Mouse (Mus musculus) stomach, embryonic 14.5 days (tissue): ENCODE measurements at regions not wholly inside any gene's neighbourhood (a gene's known extent, or its start where the extent isn't known, plus 50 kb on each side); places are given as distances from the start of the nearest gene placed in this dataset.

Experiments
- ATAC-seq: fragments of 200-750 bp; cut with Nextera tagmentation; 2 replicates; pipeline ENCODE4 v1.8.0; 2017; ENCODE audit warnings: low read depth, moderate TSS enrichment; ENCODE audit not compliant: insufficient number of reproducible peaks, insufficient read depth, low FRiP score
- H3K27ac ChIP-seq: fragments of 300-500 bp; sonication (generic); 2 replicates; pipeline ENCODE4 v1.5.1; 2014; ENCODE audit warnings: mild to moderate bottlenecking, low read length, moderate library complexity, mixed read lengths
- H3K27me3 ChIP-seq: fragments of 300-500 bp; sonication (generic); 2 replicates; pipeline ENCODE4 v1.6.1; 2014; ENCODE audit warnings: low read length, control low read depth, mixed read lengths; ENCODE audit not compliant: control insufficient read depth, insufficient read depth
- H3K36me3 ChIP-seq: fragments of 300-500 bp; sonication (generic); 2 replicates; pipeline ENCODE4 v1.6.1; 2014; ENCODE audit warnings: mild to moderate bottlenecking, control low read depth, low read length, moderate library complexity, mixed read lengths; ENCODE audit not compliant: control insufficient read depth, insufficient read depth
- H3K4me1 ChIP-seq: fragments of 300-500 bp; sonication (generic); 2 replicates; pipeline ENCODE4 v1.6.1; 2014; ENCODE audit warnings: low read length, control low read depth, mixed read lengths; ENCODE audit not compliant: control insufficient read depth, insufficient read depth
- H3K4me2 ChIP-seq: fragments of 300-500 bp; sonication (generic); replicated peaks from 2 replicates; pipeline ENCODE4 v1.6.1; 2014; ENCODE audit warnings: low read depth, low read length, control low read depth
- H3K4me3 ChIP-seq: fragments of 300-500 bp; sonication (generic); 2 replicates; pipeline ENCODE4 v1.5.1; 2014; ENCODE audit warnings: low read depth, low read length, control low read depth
- H3K9ac ChIP-seq: fragments of 300-500 bp; sonication (generic); replicated peaks from 2 replicates; pipeline ENCODE4 v1.6.1; 2014; ENCODE audit warnings: low read depth, mild to moderate bottlenecking, control low read depth, low read length, moderate library complexity, mixed read lengths
- H3K9me3 ChIP-seq: fragments of 300-500 bp; sonication (generic); 2 replicates; pipeline ENCODE4 v1.6.1; 2016; ENCODE audit warnings: low read depth, low read length, control low read depth; ENCODE audit not compliant: control insufficient read depth
- WGBS: fragments of 180-500 bp; shearing (Covaris S2); extraction: QIAGEN DNeasy Blood & Tissue Kit; methylation state at CpG from one replicate; pipeline ENCODE4 v1.1.7; 2014; 5-methylcytosine and 5-hydroxymethylcytosine counted together

DNA sequence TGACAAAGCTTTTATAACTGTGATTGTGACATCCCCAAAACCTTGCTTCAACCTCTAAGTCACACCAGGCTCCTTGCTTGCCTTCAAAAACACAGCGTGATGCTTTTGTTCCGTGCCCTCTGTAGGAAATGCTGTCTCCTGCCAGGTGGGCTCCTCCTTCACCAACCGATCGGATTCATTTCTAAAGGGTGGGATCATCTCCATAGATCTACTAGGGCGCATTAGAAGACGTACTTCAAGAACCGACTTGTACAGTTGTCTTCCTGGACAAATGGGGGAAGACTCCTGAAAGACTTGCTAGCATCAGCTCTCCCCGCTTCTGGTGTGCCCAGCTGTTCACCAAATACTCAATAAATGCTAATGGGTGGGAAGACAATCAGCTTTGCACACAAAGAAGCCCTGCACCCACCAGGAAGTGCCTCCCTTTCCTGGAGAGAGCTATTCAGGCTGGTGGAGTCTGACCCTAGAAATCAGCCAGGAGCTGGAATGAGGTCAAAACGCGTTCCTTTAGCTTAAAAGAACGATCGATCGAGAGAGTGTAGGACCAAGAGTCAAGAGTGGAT lies 53.0 kb downstream of the Hoxa1 start:
- Histone ChIP-seq H3K27ac (no peak overlapping the region), H3K4me2 (no peak overlapping the region), H3K9me3 (no peaks in the 10 kb centered on the region), H3K27me3 (no peaks in the 10 kb centered on the region), H3K9ac (no peak overlapping the region), H3K4me3 (no peak overlapping the region), H3K36me3 (no peaks in the 10 kb centered on the region), H3K4me1 (no peaks in the 10 kb centered on the region)
- no peak for ATAC-seq
- WGBS = 46% methylated on average over 13 of the region's 13 CpGs

DNA sequence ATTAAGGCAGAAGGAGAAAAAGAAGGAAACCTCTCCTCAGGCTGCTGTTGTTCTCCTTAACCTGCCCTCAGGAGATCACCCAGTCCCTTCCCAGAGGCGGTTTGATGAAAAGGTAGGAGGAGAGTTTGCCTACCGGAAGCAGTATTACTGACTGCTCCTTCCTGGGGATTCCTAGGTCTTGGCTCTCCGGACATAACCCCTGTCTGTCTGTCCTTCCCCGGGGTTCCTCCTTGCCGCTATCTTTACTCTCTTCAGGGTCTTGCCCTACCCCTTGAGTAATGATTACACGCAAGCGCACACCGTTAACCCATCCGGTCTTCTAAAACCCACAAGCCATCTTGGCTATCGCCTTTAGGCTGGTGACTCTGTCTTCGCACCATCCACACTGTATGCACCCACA lies 54.0 kb downstream of the Hoxa1 start:
- no peak for ATAC-seq
- WGBS = 92% methylated on average over 11 of the region's 11 CpGs
- no peaks in the 10 kb centered on the region for H3K27me3 ChIP-seq
- H3K4me1 ChIP-seq = no peaks in the 10 kb centered on the region
- H3K4me2 ChIP-seq = no peak overlapping the region
- no peak overlapping the region for H3K9ac ChIP-seq
- H3K27ac ChIP-seq = no peak overlapping the region
- no peaks in the 10 kb centered on the region for H3K9me3 ChIP-seq
- no peaks in the 10 kb centered on the region for H3K36me3 ChIP-seq
- H3K4me3 ChIP-seq = no peak overlapping the region

DNA sequence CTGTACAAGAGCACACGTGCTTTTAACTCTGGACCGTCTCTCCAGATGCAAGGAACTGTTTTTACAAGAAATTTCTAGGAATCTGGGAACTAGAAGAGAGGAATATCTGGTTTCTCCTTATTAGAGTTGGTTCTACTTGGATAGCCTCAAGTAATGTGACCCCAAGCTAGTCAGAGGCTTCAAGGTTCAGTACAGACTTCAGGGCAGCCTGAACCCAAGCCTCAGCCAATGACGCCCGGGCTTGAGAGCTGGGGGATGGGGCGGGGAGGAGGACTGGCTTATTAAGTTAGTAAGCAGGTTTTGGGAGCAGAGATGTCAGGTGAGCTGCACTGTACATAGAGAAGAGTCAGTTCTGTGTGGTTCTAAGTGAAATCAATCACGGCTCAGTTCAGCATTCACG lies 54.5 kb downstream of the Hoxa1 start:
- Histone ChIP-seq H3K27ac (no peak overlapping the region), H3K9me3 (no peaks in the 10 kb centered on the region), H3K4me2 (no peak overlapping the region), H3K36me3 (no peaks in the 10 kb centered on the region), H3K27me3 (no peaks in the 10 kb centered on the region), H3K4me1 (no peaks in the 10 kb centered on the region), H3K9ac (no peak overlapping the region), H3K4me3 (no peak overlapping the region)
- ATAC-seq = no peak
- WGBS = 86% methylated on average over 7 of the region's 7 CpGs

DNA sequence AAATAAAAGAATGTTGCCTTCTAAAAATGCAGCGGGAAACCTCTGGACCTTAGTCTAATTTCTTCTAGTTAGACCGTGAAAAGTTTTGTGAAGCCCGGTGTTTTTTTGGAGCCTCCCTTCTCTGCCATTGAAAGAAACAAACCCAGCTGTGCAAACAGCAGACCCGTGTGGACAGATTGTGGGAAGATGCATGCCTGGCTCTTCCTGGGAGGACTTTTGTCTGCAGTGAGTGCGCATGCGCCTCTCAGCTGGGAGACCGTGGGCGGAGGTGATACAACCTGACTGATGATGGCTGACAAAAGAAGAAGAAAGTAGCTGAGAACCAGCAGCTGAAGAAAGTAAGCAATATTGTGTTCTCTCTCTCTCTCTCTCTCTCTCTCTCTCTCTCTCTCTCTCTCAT lies 55.4 kb downstream of the Hoxa1 start:
- WGBS = 39% methylated on average over 8 of the region's 8 CpGs
- Histone ChIP-seq H3K9ac (no peak overlapping the region), H3K27ac (no peak overlapping the region), H3K4me2 (no peak overlapping the region), H3K4me1 (no peaks in the 10 kb centered on the region), H3K4me3 (no peak overlapping the region), H3K36me3 (no peaks in the 10 kb centered on the region), H3K9me3 (no peaks in the 10 kb centered on the region), H3K27me3 (no peaks in the 10 kb centered on the region)
- no peak for ATAC-seq

GRCm38 (mm10) chr6:52102179-52102578 lies 55.9 kb downstream of the Hoxa1 start:
- WGBS = 39% methylated on average over 8 of the region's 8 CpGs
- Histone ChIP-seq H3K27me3 (no peaks in the 10 kb centered on the region), H3K9me3 (no peaks in the 10 kb centered on the region), H3K4me3 (no peak overlapping the region), H3K4me2 (no peak overlapping the region), H3K4me1 (no peaks in the 10 kb centered on the region), H3K36me3 (no peaks in the 10 kb centered on the region), H3K9ac (no peak overlapping the region), H3K27ac (no peak overlapping the region)
- ATAC-seq = no peak

DNA sequence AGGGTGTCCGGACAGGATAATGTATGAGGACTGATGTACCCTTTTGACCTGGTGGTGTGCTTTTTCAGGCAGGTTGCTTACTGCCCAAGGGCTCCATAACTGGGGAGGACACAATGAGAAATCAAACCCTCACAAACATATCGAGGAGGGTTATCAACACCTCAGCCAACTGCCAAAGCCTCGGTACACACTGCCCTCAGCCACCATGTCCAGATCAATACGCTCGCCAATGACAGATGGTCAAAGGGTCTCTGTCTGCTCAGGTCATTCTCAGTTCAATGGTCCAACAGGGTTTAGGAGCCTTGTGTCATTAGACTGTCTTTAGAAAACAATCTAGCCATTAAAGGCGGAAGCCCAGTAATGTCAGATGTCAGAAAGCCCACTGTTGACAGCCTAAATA lies 56.9 kb downstream of the Hoxa1 start:
- Histone ChIP-seq H3K4me2 (no peak overlapping the region), H3K27me3 (no peaks in the 10 kb centered on the region), H3K4me1 (no peaks in the 10 kb centered on the region), H3K9me3 (no peaks in the 10 kb centered on the region), H3K4me3 (no peak overlapping the region), H3K27ac (no peak overlapping the region), H3K9ac (no peak overlapping the region), H3K36me3 (no peaks in the 10 kb centered on the region)
- WGBS = 44% methylated on average over 6 of the region's 6 CpGs
- ATAC-seq = no peak

GRCm38 (mm10) chr6:52098851-52099250 lies 59.3 kb downstream of the Hoxa1 start:
- no peak for ATAC-seq
- no peaks in the 10 kb centered on the region for H3K27me3 ChIP-seq
- no peak overlapping the region for H3K4me2 ChIP-seq
- no peak overlapping the region for H3K9ac ChIP-seq
- no peaks in the 10 kb centered on the region for H3K4me1 ChIP-seq
- no peak overlapping the region for H3K27ac ChIP-seq
- 86% methylated on average over 7 of the region's 7 CpGs for WGBS
- H3K4me3 ChIP-seq = no peak overlapping the region
- no peaks in the 10 kb centered on the region for H3K36me3 ChIP-seq
- no peaks in the 10 kb centered on the region for H3K9me3 ChIP-seq

DNA sequence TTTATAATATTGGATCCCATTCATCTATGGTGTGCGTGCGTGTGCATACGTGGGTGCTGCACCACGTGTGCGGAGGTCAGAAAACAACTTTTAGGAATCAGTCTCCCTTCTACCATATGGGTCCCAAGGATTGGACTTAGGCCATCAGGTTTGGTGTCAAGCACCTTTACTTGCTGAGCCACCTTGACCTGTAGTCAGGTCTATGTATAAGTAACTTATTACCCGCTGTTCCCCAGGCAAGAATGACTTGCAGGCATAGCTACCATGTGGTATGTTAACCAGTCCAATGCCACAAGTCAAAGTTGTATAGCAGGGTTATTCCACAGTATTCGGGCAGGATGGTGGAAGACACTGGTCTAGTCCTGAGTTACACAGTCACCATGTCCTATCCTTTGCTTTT lies 62.5 kb downstream of the Hoxa1 start:
- Histone ChIP-seq H3K9ac (no peak overlapping the region), H3K4me2 (no peak overlapping the region), H3K9me3 (no peaks in the 10 kb centered on the region), H3K4me1 (no peaks in the 10 kb centered on the region), H3K27me3 (no peaks in the 10 kb centered on the region), H3K4me3 (no peak overlapping the region), H3K36me3 (no peaks in the 10 kb centered on the region), H3K27ac (no peak overlapping the region)
- 93% methylated on average over 7 of the region's 7 CpGs for WGBS
- ATAC-seq = no peak

- no peaks in the 10 kb centered on the region for H3K9me3 ChIP-seq
- H3K4me2 ChIP-seq = no peak overlapping the region
- H3K9ac ChIP-seq = no peak overlapping the region
- no peak for ATAC-seq
- WGBS = 48% methylated on average over 5 of the region's 5 CpGs
- H3K27me3 ChIP-seq = no peaks in the 10 kb centered on the region
- H3K36me3 ChIP-seq = no peaks in the 10 kb centered on the region
- H3K27ac ChIP-seq = no peak overlapping the region
- no peak overlapping the region for H3K4me3 ChIP-seq
- 0 out of 2 replicates have a peak, but pooled peaks cover under 1% of the 10 kb centered on the region for H3K4me1 ChIP-seq
Measured at GRCm38 (mm10) chr6:52091445-52091844, 66.7 kb downstream of the Hoxa1 start.
